Mouse (Mus musculus): ENCODE results near the gene Ern1.

GRCm38 (mm10) chr11:106440318-106440717 is 47.3 kb downstream of the Ern1 start:
- TF ChIP-seq POLR2A (IDR thresholded peaks at IDR 0.05; ENCODE audit: control insufficient read depth, low read depth, low read length): no peak
- no peak for TF ChIP-seq CTCF (IDR thresholded peaks at IDR 0.05; ENCODE audit: control insufficient read depth, insufficient read depth, insufficient replicate concordance, low read depth, low read length)
